Mouse (Mus musculus): ENCODE data around the gene Cplane1.

- no peak for TF ChIP-seq EP300 (IDR thresholded peaks at IDR 0.05; ENCODE audit: insufficient read depth, low read depth, low read length)
- no peak for TF ChIP-seq POLR2A (IDR thresholded peaks at IDR 0.05; ENCODE audit: insufficient read depth, low read length)
Measured at GRCm38 (mm10) chr15:8279929-8280610, 111.2 kb downstream of the Cplane1 start.
